Mouse (Mus musculus) lung, embryonic 14.5 days (tissue): ENCODE measurements around the gene Olfr926. TPM values are rescaled to one million over a fixed set of nuclear protein-coding genes. Genes with fewer than 3 reads are reported as not detected.
"Not testable (repeated sequence)": the region's sequence is repeated elsewhere in the genome, so short reads cannot be mapped to it uniquely, and the experiment has no call there.

Experiments
- ATAC-seq: fragments of 200-750 bp; cut with Nextera tagmentation; 2 replicates; pipeline ENCODE4 v1.8.0; 2017; ENCODE audit warnings: mild to moderate bottlenecking, moderate TSS enrichment, moderate library complexity; ENCODE audit not compliant: insufficient read depth
- DNase-seq: peaks from one replicate; pipeline ENCODE4 v3.0.0-alpha.2; 2015
- H3K27ac ChIP-seq: fragments of 300-500 bp; sonication (generic); 2 replicates; pipeline ENCODE4 v1.5.1; 2014; ENCODE audit warnings: low read depth, mild to moderate bottlenecking, moderate library complexity
- H3K27me3 ChIP-seq: fragments of 300-500 bp; sonication (generic); 2 replicates; pipeline ENCODE4 v1.6.1; 2014; ENCODE audit warnings: low read length, control low read depth; ENCODE audit not compliant: insufficient read depth
- H3K36me3 ChIP-seq: fragments of 300-500 bp; sonication (generic); 2 replicates; pipeline ENCODE4 v1.6.1; 2014; ENCODE audit warnings: control low read depth; ENCODE audit not compliant: insufficient read depth
- H3K4me1 ChIP-seq: fragments of 300-500 bp; sonication (generic); 2 replicates; pipeline ENCODE4 v1.6.1; 2014; ENCODE audit warnings: antibody characterized with exemption, control low read depth; ENCODE audit not compliant: insufficient read depth
- H3K4me2 ChIP-seq: fragments of 300-500 bp; sonication (generic); 2 replicates; pipeline ENCODE4 v1.6.1; 2014; ENCODE audit warnings: mild to moderate bottlenecking
- H3K4me3 ChIP-seq: fragments of 300-500 bp; sonication (generic); 2 replicates; pipeline ENCODE4 v1.5.1; 2014; ENCODE audit warnings: low read depth, low read length
- H3K9ac ChIP-seq: fragments of 300-500 bp; sonication (generic); 2 replicates; pipeline ENCODE4 v1.6.1; 2014
- H3K9me3 ChIP-seq: fragments of 300-500 bp; sonication (generic); 2 replicates; pipeline ENCODE4 v1.6.1; 2016; ENCODE audit warnings: low read depth, low read length, control low read depth
- CTCF ChIP-seq: IDR thresholded peaks from 2 replicates; pipeline ENCODE4 v1.5.1; 2016; ENCODE audit warnings: antibody characterized with exemption, low read depth
- WGBS: fragments of 180-500 bp; shearing (Covaris S2); extraction: QIAGEN DNeasy Blood & Tissue Kit; methylation state at CpG from one replicate; pipeline ENCODE4 v1.1.7; 2014; 5-methylcytosine and 5-hydroxymethylcytosine counted together
- polyA plus RNA-seq: library from polyadenylated mRNA; unstranded; fragments of >200 nt; fragmentation: Nextera tagmentation; extraction: Ambion mirVana; gene quantifications from 2 replicates; pipeline ENCODE4 v1.2.1, GENCODE M21; 2014

Gene Olfr926
- polyA plus RNA-seq: not detected in 2 replicates

GRCm38 (mm10) chr9:38876826-38877225 is at the start of gene Olfr926:
Gene Olfr926 (plus strand): TSS chr9:38877126.
- Histone ChIP-seq H3K4me1 (no peaks in the 10 kb centered on the region), H3K27me3 (no peaks in the 10 kb centered on the region), H3K9me3 (no peaks in the 10 kb centered on the region; the same call in 1 of the 2 replicates), H3K4me3 (no peak within 1 kb of the TSS), H3K9ac (no peak within 1 kb of the TSS), H3K27ac (no peak within 1 kb of the TSS), H3K4me2 (no peak within 1 kb of the TSS), H3K36me3 (no peaks in the 10 kb centered on the region)
- 74% methylated on average over 2 of the region's 2 CpGs for WGBS
- DNase-seq (no peak), ATAC-seq (no peak)
- TF ChIP-seq CTCF: no peak

- WGBS: 87% methylated on average over 2 of the region's 2 CpGs
These were observed 43.9 kb upstream of the Olfr926 start for GRCm38 (mm10) chr9:38833027-38833426.

GRCm38 (mm10) chr9:38844149-38844548 is 32.8 kb upstream of the Olfr926 start, which contains the start of gene Olfr924:
Gene Olfr924 (plus strand): TSS chr9:38844449.
- H3K36me3 ChIP-seq: no peaks in the 10 kb centered on the region
- no peak within 1 kb of the TSS for H3K9ac ChIP-seq
- H3K4me2 ChIP-seq: no peak within 1 kb of the TSS
- DNase-seq: no peak
- H3K4me1 ChIP-seq: no peaks in the 10 kb centered on the region
- ATAC-seq: no peak
- H3K27me3 ChIP-seq: no peaks in the 10 kb centered on the region
- H3K27ac ChIP-seq: no peak within 1 kb of the TSS
- 93% methylated on average over 1 of the region's 1 CpGs for WGBS
- no peak within 1 kb of the TSS for H3K4me3 ChIP-seq
- no peaks in the 10 kb centered on the region for H3K9me3 ChIP-seq
- no peak for TF ChIP-seq CTCF

More at GRCm38 (mm10) chr9:38833027-38833426, 43.9 kb upstream of the Olfr926 start:
- H3K27ac ChIP-seq: no peak overlapping the region
- ATAC-seq: no peak
- no peaks in the 10 kb centered on the region for H3K27me3 ChIP-seq
- no peak overlapping the region for H3K9ac ChIP-seq
- H3K4me3 ChIP-seq: no peak overlapping the region
- DNase-seq: no peak
- H3K36me3 ChIP-seq: no peaks in the 10 kb centered on the region
- no peaks in the 10 kb centered on the region for H3K9me3 ChIP-seq
- no peak overlapping the region for H3K4me2 ChIP-seq
- H3K4me1 ChIP-seq: no peaks in the 10 kb centered on the region
- no peak for TF ChIP-seq CTCF

GRCm38 (mm10) chr9:38854760-38855159 is 22.2 kb upstream of the Olfr926 start, which contains the start of gene Olfr26:
Gene Olfr26 (plus strand): TSS chr9:38855060.
- DNase-seq (no peak), ATAC-seq (no peak)
- Histone ChIP-seq H3K36me3 (no peaks in the 10 kb centered on the region), H3K27me3 (no peaks in the 10 kb centered on the region), H3K9ac (no peak within 1 kb of the TSS), H3K4me3 (no peak within 1 kb of the TSS), H3K27ac (no peak within 1 kb of the TSS), H3K4me1 (no peaks in the 10 kb centered on the region), H3K4me2 (no peak within 1 kb of the TSS), H3K9me3 (no peaks in the 10 kb centered on the region)
- no peak for TF ChIP-seq CTCF

- not testable (repeated sequence) for ATAC-seq
These were observed 2.0 kb upstream of the Olfr926 start for GRCm38 (mm10) chr9:38874880-38875279.

More at GRCm38 (mm10) chr9:38874880-38875279, 2.0 kb upstream of the Olfr926 start:
- H3K27ac ChIP-seq, H3K9me3 ChIP-seq, H3K27me3 ChIP-seq, H3K4me1 ChIP-seq, H3K4me2 ChIP-seq, H3K36me3 ChIP-seq, H3K9ac ChIP-seq, DNase-seq, H3K4me3 ChIP-seq: not testable (repeated sequence)
- WGBS: 50% methylated on average over 2 of the region's 2 CpGs

Other genes with a start within 250 kb of the Olfr926 start
- not detected in 2 replicates for gene Olfr916, start 217.3 kb upstream of the Olfr926 start, polyA plus RNA-seq
- gene Olfr917, start 211.3 kb upstream of the Olfr926 start, polyA plus RNA-seq: not detected in 2 replicates
- not detected in 2 replicates for gene Olfr918, start 202.5 kb upstream of the Olfr926 start, polyA plus RNA-seq
- not detected in 2 replicates for gene Olfr919, start 173.5 kb upstream of the Olfr926 start, polyA plus RNA-seq
- 14.7 and 15.8 TPM in 2 replicates for gene Vwa5a, start 158.9 kb upstream of the Olfr926 start, polyA plus RNA-seq
- 0.07 TPM in 1 of 2 replicates, not detected in the other for gene Olfr920, start 124.8 kb upstream of the Olfr926 start, polyA plus RNA-seq
- gene Olfr921, start 104.1 kb upstream of the Olfr926 start, polyA plus RNA-seq: not detected in 2 replicates
- not detected in 2 replicates for gene Olfr922, start 62.5 kb upstream of the Olfr926 start, polyA plus RNA-seq
- not detected in 2 replicates for gene Olfr923, start 50.6 kb upstream of the Olfr926 start, polyA plus RNA-seq
- not detected in 2 replicates for gene Olfr924, start 32.7 kb upstream of the Olfr926 start, polyA plus RNA-seq
- gene Olfr26, start 22.1 kb upstream of the Olfr926 start, polyA plus RNA-seq: not detected in 2 replicates
- gene Olfr930, start 52.7 kb downstream of the Olfr926 start, polyA plus RNA-seq: not detected in 2 replicates
- gene Olfr933, start 95.2 kb downstream of the Olfr926 start, polyA plus RNA-seq: not detected in 2 replicates
- not detected in 2 replicates for gene Olfr934, start 111.2 kb downstream of the Olfr926 start, polyA plus RNA-seq
- not detected in 2 replicates for gene Olfr935, start 122.6 kb downstream of the Olfr926 start, polyA plus RNA-seq
- gene Olfr146, start 146.3 kb downstream of the Olfr926 start, polyA plus RNA-seq: not detected in 2 replicates
- not detected in 2 replicates for gene Olfr937, start 187.8 kb downstream of the Olfr926 start, polyA plus RNA-seq
- gene Olfr938, start 201.8 kb downstream of the Olfr926 start, polyA plus RNA-seq: not detected in 2 replicates